Mouse (Mus musculus) stomach, embryonic 16.5 days (tissue): ENCODE measurements at regions not wholly inside any gene's neighbourhood (a gene's known extent, or its start where the extent isn't known, plus 50 kb on each side); places are given as distances from the start of the nearest gene placed in this dataset.
A peak's percentile ranks its signal among the peaks of the same experiment; 100 is the strongest.

Source experiments
- ATAC-seq: fragments of 200-750 bp; cut with Nextera tagmentation; 2 replicates; pipeline ENCODE4 v1.8.0; 2017; ENCODE audit warnings: moderate number of reproducible peaks, moderate TSS enrichment; ENCODE audit not compliant: insufficient read depth, low FRiP score
- H3K27ac ChIP-seq: fragments of 300-500 bp; sonication (generic); 2 replicates; pipeline ENCODE4 v1.5.1; 2014; ENCODE audit warnings: low read length
- H3K27me3 ChIP-seq: fragments of 300-500 bp; sonication (generic); 2 replicates; pipeline ENCODE4 v1.6.1; 2014; ENCODE audit warnings: low read length, control low read depth, mixed read lengths; ENCODE audit not compliant: control insufficient read depth, insufficient read depth
- H3K36me3 ChIP-seq: fragments of 300-500 bp; sonication (generic); 2 replicates; pipeline ENCODE4 v1.6.1; 2014; ENCODE audit warnings: low read length; ENCODE audit not compliant: control insufficient read depth, insufficient read depth
- H3K4me1 ChIP-seq: fragments of 300-500 bp; sonication (generic); 2 replicates; pipeline ENCODE4 v1.6.1; 2014; ENCODE audit warnings: low read length, control low read depth, mixed read lengths; ENCODE audit not compliant: control insufficient read depth, insufficient read depth
- H3K4me2 ChIP-seq: fragments of 300-500 bp; sonication (generic); 2 replicates; pipeline ENCODE4 v1.6.1; 2014; ENCODE audit warnings: low read depth, low read length, mixed read lengths
- H3K4me3 ChIP-seq: fragments of 300-500 bp; sonication (generic); replicated peaks from 2 replicates; pipeline ENCODE4 v1.5.1; 2014; ENCODE audit warnings: mild to moderate bottlenecking, low read length
- H3K9ac ChIP-seq: fragments of 300-500 bp; sonication (generic); 2 replicates; pipeline ENCODE4 v1.6.1; 2014; ENCODE audit warnings: low read length
- H3K9me3 ChIP-seq: fragments of 300-500 bp; sonication (generic); replicated peaks from 2 replicates; pipeline ENCODE4 v1.6.1; 2016; ENCODE audit warnings: low read length, control low read depth; ENCODE audit not compliant: control insufficient read depth
- WGBS: fragments of 180-500 bp; shearing (Covaris S2); extraction: QIAGEN DNeasy Blood & Tissue Kit; methylation state at CpG from one replicate; pipeline ENCODE4 v1.1.7; 2014; 5-methylcytosine and 5-hydroxymethylcytosine counted together

- H3K4me2 ChIP-seq: no peak overlapping the region
- WGBS: 20% methylated on average over 22 of the region's 22 CpGs
- no peaks in the 10 kb centered on the region for H3K27me3 ChIP-seq
- H3K9ac ChIP-seq: no peak overlapping the region
- H3K9me3 ChIP-seq: no peaks in the 10 kb centered on the region
- ATAC-seq: peak; percentile 62; the same call in 1 of the 2 replicates
- H3K4me3 ChIP-seq: no peak overlapping the region
- no peaks in the 10 kb centered on the region for H3K4me1 ChIP-seq
- H3K27ac ChIP-seq: no peak overlapping the region
- H3K36me3 ChIP-seq: no peaks in the 10 kb centered on the region
Observed at GRCm38 (mm10) chr4:152697247-152697960, 219.7 kb upstream of the Kcnab2 start.

GRCm38 (mm10) chr4:152691735-152692134, 214.1 kb upstream of the Kcnab2 start:
- Histone ChIP-seq H3K4me1 (no peaks in the 10 kb centered on the region), H3K27ac (no peak overlapping the region), H3K27me3 (no peaks in the 10 kb centered on the region), H3K9me3 (no peaks in the 10 kb centered on the region), H3K36me3 (no peaks in the 10 kb centered on the region), H3K4me2 (no peak overlapping the region), H3K9ac (no peak overlapping the region), H3K4me3 (no peak overlapping the region)
- 19% methylated on average over 12 of the region's 12 CpGs for WGBS
- 0 out of 2 replicates have a peak, but pooled peaks have one; percentile 27 for ATAC-seq

GRCm38 (mm10) chr4:152691302-152691701, 213.6 kb upstream of the Kcnab2 start:
- WGBS: 74% methylated on average over 13 of the region's 13 CpGs
- no peaks in the 10 kb centered on the region for H3K4me1 ChIP-seq
- H3K36me3 ChIP-seq: no peaks in the 10 kb centered on the region
- no peak for ATAC-seq
- H3K9me3 ChIP-seq: no peaks in the 10 kb centered on the region
- no peak overlapping the region for H3K27ac ChIP-seq
- H3K4me2 ChIP-seq: no peak overlapping the region
- no peak overlapping the region for H3K4me3 ChIP-seq
- H3K27me3 ChIP-seq: no peaks in the 10 kb centered on the region
- no peak overlapping the region for H3K9ac ChIP-seq

- no peak overlapping the region for H3K27ac ChIP-seq
- WGBS: 84% methylated on average over 4 of the region's 4 CpGs
- no peaks in the 10 kb centered on the region for H3K27me3 ChIP-seq
- no peak overlapping the region for H3K4me3 ChIP-seq
- no peak for ATAC-seq
- no peaks in the 10 kb centered on the region for H3K9me3 ChIP-seq
- no peak overlapping the region for H3K9ac ChIP-seq
- H3K4me1 ChIP-seq: no peaks in the 10 kb centered on the region
- no peak overlapping the region for H3K4me2 ChIP-seq
- H3K36me3 ChIP-seq: no peaks in the 10 kb centered on the region
Observed at GRCm38 (mm10) chr4:152690766-152691165, 213.1 kb upstream of the Kcnab2 start.

GRCm38 (mm10) chr4:152689831-152690230, 212.2 kb upstream of the Kcnab2 start:
- Histone ChIP-seq H3K36me3 (no peaks in the 10 kb centered on the region), H3K4me3 (no peak overlapping the region), H3K27me3 (no peaks in the 10 kb centered on the region), H3K9ac (no peak overlapping the region), H3K4me1 (no peaks in the 10 kb centered on the region), H3K4me2 (no peak overlapping the region), H3K9me3 (no peaks in the 10 kb centered on the region), H3K27ac (no peak overlapping the region)
- ATAC-seq: no peak
- WGBS: 81% methylated on average over 9 of the region's 9 CpGs

GRCm38 (mm10) chr4:152686509-152687081, 208.9 kb upstream of the Kcnab2 start:
- Histone ChIP-seq H3K9ac (no peak overlapping the region), H3K4me2 (no peak overlapping the region), H3K36me3 (no peaks in the 10 kb centered on the region), H3K27me3 (no peaks in the 10 kb centered on the region), H3K4me3 (no peak overlapping the region), H3K27ac (no peak overlapping the region), H3K4me1 (no peaks in the 10 kb centered on the region), H3K9me3 (0 out of 2 replicates have a peak, but pooled peaks cover 6% of the 10 kb centered on the region)
- no peak for ATAC-seq
- WGBS: 46% methylated on average over 12 of the region's 12 CpGs

- Histone ChIP-seq H3K9me3 (no peaks in the 10 kb centered on the region; the same call in 1 of the 2 replicates), H3K4me3 (no peak overlapping the region), H3K9ac (no peak overlapping the region), H3K36me3 (no peaks in the 10 kb centered on the region), H3K27me3 (no peaks in the 10 kb centered on the region), H3K4me1 (no peaks in the 10 kb centered on the region), H3K27ac (no peak overlapping the region), H3K4me2 (no peak overlapping the region)
- 28% methylated on average over 11 of the region's 11 CpGs for WGBS
- no peak for ATAC-seq
Observed at GRCm38 (mm10) chr4:152674140-152674539, 196.5 kb upstream of the Kcnab2 start.

- Histone ChIP-seq H3K9ac (no peak overlapping the region), H3K36me3 (no peaks in the 10 kb centered on the region), H3K27me3 (no peaks in the 10 kb centered on the region), H3K4me3 (no peak overlapping the region), H3K27ac (no peak overlapping the region), H3K4me1 (no peaks in the 10 kb centered on the region), H3K9me3 (no peaks in the 10 kb centered on the region; the same call in 1 of the 2 replicates), H3K4me2 (no peak overlapping the region)
- no peak for ATAC-seq
- 47% methylated on average over 8 of the region's 8 CpGs for WGBS
Observed at GRCm38 (mm10) chr4:152663482-152663881, 185.8 kb upstream of the Kcnab2 start.

GRCm38 (mm10) chr4:152663069-152663468, 185.4 kb upstream of the Kcnab2 start:
- Histone ChIP-seq H3K27ac (no peak overlapping the region), H3K4me2 (no peak overlapping the region), H3K9me3 (no peaks in the 10 kb centered on the region; the same call in 1 of the 2 replicates), H3K4me3 (no peak overlapping the region), H3K27me3 (no peaks in the 10 kb centered on the region), H3K36me3 (no peaks in the 10 kb centered on the region), H3K9ac (no peak overlapping the region), H3K4me1 (no peaks in the 10 kb centered on the region)
- no peak for ATAC-seq
- WGBS: 93% methylated on average over 12 of the region's 12 CpGs
